Mouse (Mus musculus): ENCODE data around the gene Mgat5b. TPM values are rescaled to one million over a fixed set of nuclear protein-coding genes. Genes with fewer than 3 reads are reported as not detected.

Gene Mgat5b
- polyA plus RNA-seq, 1 experiment: not detected

DNA sequence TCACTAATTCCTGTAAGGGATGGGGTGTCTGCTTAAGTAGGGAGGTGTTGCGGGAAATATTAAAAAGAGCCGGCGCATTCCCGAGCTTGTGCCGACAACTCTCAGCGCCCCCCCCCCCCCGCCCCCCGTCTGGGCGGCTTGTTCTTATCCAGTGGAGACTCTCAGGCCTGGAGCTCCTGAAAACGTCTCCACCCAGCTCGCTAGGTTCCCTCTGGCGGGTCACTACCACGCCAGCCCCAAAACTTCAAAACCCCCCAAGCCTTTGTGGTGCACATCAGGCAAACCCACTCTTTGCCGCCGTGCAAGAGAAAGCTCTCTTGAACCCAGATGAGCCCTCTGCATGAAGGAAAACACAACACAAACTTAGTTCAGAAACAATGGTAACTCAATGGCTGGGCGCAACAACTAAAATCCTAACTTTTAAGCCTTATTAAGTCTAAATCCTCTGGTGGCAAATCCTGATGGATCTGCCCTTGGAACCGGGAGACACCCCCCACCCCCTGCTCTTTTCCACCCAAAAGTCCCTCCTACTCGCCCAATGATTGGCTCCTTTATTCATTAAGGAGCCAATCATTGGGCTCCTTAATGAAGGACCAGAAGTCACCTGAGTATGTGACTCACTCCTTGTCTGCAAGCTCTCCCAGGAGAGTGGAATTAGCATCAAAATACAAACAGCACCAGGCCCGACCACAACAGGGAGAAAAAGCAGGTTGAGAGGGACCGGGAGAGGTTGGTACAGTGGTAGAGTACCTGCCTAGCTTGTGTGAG lies 21.6 kb downstream of the Mgat5b start:
- no peak overlapping the region for H3K27ac ChIP-seq (ENCODE audit: insufficient read depth, low read depth, low read length)
- no peaks in the 10 kb centered on the region for H3K4me1 ChIP-seq (ENCODE audit: control insufficient read depth, insufficient read depth, low read length)
- TF ChIP-seq CTCF (IDR thresholded peaks at IDR 0.05; ENCODE audit: low read depth, low read length) (no peak), POLR2A (IDR thresholded peaks at IDR 0.05; ENCODE audit: borderline replicate concordance, low read depth, low read length) (no peak)
- H3K4me3 ChIP-seq (ENCODE audit: insufficient read depth, low read length): no peak overlapping the region

- H3K4me3 ChIP-seq (ENCODE audit: insufficient read depth, low read length): no peak overlapping the region
- no peaks in the 10 kb centered on the region for H3K4me1 ChIP-seq (ENCODE audit: control insufficient read depth, insufficient read depth, low read length)
- no peak overlapping the region for H3K27ac ChIP-seq (ENCODE audit: insufficient read depth, low read depth, low read length)
- no peak for TF ChIP-seq POLR2A (IDR thresholded peaks at IDR 0.05; ENCODE audit: borderline replicate concordance, low read depth, low read length)
- no peak for TF ChIP-seq CTCF (IDR thresholded peaks at IDR 0.05; ENCODE audit: low read depth, low read length)
Observed at GRCm38 (mm10) chr11:116944346-116944745, 25.7 kb downstream of the Mgat5b start.

DNA sequence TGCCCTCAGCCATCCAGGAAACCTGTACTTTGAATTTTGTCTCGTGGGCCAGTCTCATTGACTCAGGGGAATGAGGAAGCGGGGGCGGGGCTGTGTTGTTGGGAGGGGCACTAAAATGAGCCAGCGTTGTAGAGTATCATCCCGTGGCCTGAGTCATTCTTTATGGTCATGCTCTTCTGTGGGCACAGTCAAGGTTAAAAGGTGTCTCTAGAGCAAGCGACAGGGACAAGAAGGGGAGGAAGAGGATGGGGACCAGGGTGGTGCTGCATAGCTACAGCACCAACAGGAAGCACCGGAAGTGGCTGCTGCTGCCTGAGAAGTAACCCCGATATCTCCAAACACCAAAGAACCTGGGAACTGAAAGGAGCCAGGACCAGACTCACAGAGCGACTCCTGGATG lies 31.2 kb downstream of the Mgat5b start:
- Histone ChIP-seq H3K27ac (ENCODE audit: insufficient read depth, low read depth, low read length) (no peak overlapping the region), H3K4me1 (ENCODE audit: control insufficient read depth, insufficient read depth, low read length) (peaks cover 4% of the 10 kb centered on the region), H3K4me3 (ENCODE audit: insufficient read depth, low read length) (peak overlapping the region; percentile 32; the same call in 1 of the 2 replicates)
- TF ChIP-seq CTCF (IDR thresholded peaks at IDR 0.05; ENCODE audit: low read depth, low read length) (no peak), POLR2A (IDR thresholded peaks at IDR 0.05; ENCODE audit: borderline replicate concordance, low read depth, low read length) (no peak)

DNA sequence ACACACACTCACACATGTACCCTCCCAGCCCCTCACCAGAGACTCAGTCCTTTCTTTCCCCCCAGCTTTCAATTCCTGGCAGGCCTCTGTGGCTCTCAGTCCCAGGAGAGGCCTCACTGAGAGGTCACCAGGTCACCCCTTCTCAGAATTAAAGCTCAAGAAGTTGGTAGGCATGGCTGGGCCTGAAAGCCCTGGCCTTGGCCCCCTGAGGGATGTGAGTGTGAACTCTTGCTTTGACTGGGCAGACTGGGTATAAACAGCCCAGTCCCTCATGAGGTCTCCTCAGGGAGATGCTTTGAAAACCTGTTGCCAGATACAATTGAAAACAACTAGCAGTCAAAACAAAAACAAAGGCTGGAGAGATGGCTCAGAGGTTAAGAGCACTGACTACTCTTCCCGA lies 32.8 kb downstream of the Mgat5b start:
- peaks cover 4% of the 10 kb centered on the region for H3K4me1 ChIP-seq (ENCODE audit: control insufficient read depth, insufficient read depth, low read length)
- no peak for TF ChIP-seq POLR2A (IDR thresholded peaks at IDR 0.05; ENCODE audit: borderline replicate concordance, low read depth, low read length)
- TF ChIP-seq CTCF (IDR thresholded peaks at IDR 0.05; ENCODE audit: low read depth, low read length): no peak
- no peak overlapping the region for H3K4me3 ChIP-seq (ENCODE audit: insufficient read depth, low read length)
- H3K27ac ChIP-seq (ENCODE audit: insufficient read depth, low read depth, low read length): no peak overlapping the region

DNA sequence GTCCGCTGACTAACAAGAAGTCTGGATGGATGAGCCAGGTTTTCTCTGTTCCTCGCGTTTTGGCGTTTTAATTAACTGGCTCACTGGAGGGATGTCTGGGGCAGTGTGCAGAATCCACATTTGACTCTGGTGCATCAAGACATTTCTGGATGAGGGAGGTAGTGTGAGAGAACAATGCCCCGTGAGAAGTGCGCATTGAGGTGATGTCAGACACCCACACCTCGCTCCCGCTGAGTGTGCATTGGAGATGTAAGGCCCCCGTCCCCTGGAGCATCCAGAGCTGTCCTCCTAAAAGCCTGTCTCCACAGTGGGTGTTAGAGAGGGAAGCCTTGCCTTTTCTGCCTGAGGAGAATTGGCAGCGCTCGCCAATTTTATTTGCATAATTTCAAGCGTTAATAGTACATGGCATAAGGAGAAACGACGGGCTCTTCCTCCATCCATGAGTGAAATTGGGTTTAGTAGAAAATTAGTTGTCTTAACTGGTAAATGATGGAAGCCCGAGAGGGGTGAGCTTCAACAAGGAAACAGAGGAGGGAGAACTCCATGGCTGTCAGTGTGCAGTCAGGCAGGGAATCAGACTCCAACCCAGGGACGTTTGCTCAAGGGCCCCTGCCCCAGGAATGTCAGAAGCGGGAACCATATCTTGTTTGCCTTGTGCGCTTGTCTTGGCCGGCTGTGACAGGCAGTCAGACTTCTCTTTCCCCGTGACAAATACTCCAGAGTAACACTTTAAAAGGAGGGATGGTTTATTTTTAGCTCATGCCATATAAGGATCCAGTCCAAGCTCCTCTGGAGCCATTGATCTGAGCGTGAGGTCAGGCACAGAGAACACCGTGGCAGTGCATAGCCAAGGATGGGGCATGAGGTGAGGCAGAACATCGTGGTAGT lies 35.8 kb downstream of the Mgat5b start:
- no peak overlapping the region for H3K27ac ChIP-seq (ENCODE audit: insufficient read depth, low read depth, low read length)
- H3K4me1 ChIP-seq (ENCODE audit: control insufficient read depth, insufficient read depth, low read length): peaks cover 4% of the 10 kb centered on the region
- TF ChIP-seq POLR2A (IDR thresholded peaks at IDR 0.05; ENCODE audit: borderline replicate concordance, low read depth, low read length): no peak
- no peak for TF ChIP-seq CTCF (IDR thresholded peaks at IDR 0.05; ENCODE audit: low read depth, low read length)
- H3K4me3 ChIP-seq (ENCODE audit: insufficient read depth, low read length): no peak overlapping the region

GRCm38 (mm10) chr11:116958601-116959000 lies 39.9 kb downstream of the Mgat5b start:
- Histone ChIP-seq H3K4me1 (ENCODE audit: control insufficient read depth, insufficient read depth, low read length) (no peaks in the 10 kb centered on the region), H3K27ac (ENCODE audit: insufficient read depth, low read depth, low read length) (no peak overlapping the region), H3K4me3 (ENCODE audit: insufficient read depth, low read length) (no peak overlapping the region)
- TF ChIP-seq POLR2A (IDR thresholded peaks at IDR 0.05; ENCODE audit: borderline replicate concordance, low read depth, low read length) (no peak), CTCF (IDR thresholded peaks at IDR 0.05; ENCODE audit: low read depth, low read length) (no peak)

GRCm38 (mm10) chr11:116965061-116965460 lies 46.4 kb downstream of the Mgat5b start:
- TF ChIP-seq CTCF (IDR thresholded peaks at IDR 0.05; ENCODE audit: low read depth, low read length) (no peak), POLR2A (IDR thresholded peaks at IDR 0.05; ENCODE audit: borderline replicate concordance, low read depth, low read length) (no peak)
- Histone ChIP-seq H3K27ac (ENCODE audit: insufficient read depth, low read depth, low read length) (no peak overlapping the region), H3K4me1 (ENCODE audit: control insufficient read depth, insufficient read depth, low read length) (no peaks in the 10 kb centered on the region), H3K4me3 (ENCODE audit: insufficient read depth, low read length) (no peak overlapping the region)

- H3K4me1 ChIP-seq (ENCODE audit: control insufficient read depth, insufficient read depth, low read length): no peaks in the 10 kb centered on the region
- TF ChIP-seq POLR2A (IDR thresholded peaks at IDR 0.05; ENCODE audit: borderline replicate concordance, low read depth, low read length) (no peak), CTCF (IDR thresholded peaks at IDR 0.05; ENCODE audit: low read depth, low read length) (no peak)
- no peak overlapping the region for H3K4me3 ChIP-seq (ENCODE audit: insufficient read depth, low read length)
- no peak overlapping the region for H3K27ac ChIP-seq (ENCODE audit: insufficient read depth, low read depth, low read length)
Observed at GRCm38 (mm10) chr11:116965961-116966360, 47.3 kb downstream of the Mgat5b start.

GRCm38 (mm10) chr11:116968586-116968985 lies 49.9 kb downstream of the Mgat5b start:
- no peaks in the 10 kb centered on the region for H3K4me1 ChIP-seq (ENCODE audit: control insufficient read depth, insufficient read depth, low read length)
- no peak for TF ChIP-seq POLR2A (IDR thresholded peaks at IDR 0.05; ENCODE audit: borderline replicate concordance, low read depth, low read length)
- no peak for TF ChIP-seq CTCF (IDR thresholded peaks at IDR 0.05; ENCODE audit: low read depth, low read length)
- H3K27ac ChIP-seq (ENCODE audit: insufficient read depth, low read depth, low read length): no peak overlapping the region
- H3K4me3 ChIP-seq (ENCODE audit: insufficient read depth, low read length): no peak overlapping the region

GRCm38 (mm10) chr11:116969498-116969897 lies 50.8 kb downstream of the Mgat5b start:
- TF ChIP-seq POLR2A (IDR thresholded peaks at IDR 0.05; ENCODE audit: borderline replicate concordance, low read depth, low read length) (no peak), CTCF (IDR thresholded peaks at IDR 0.05; ENCODE audit: low read depth, low read length) (no peak)
- H3K4me3 ChIP-seq (ENCODE audit: insufficient read depth, low read length): no peak overlapping the region
- no peaks in the 10 kb centered on the region for H3K4me1 ChIP-seq (ENCODE audit: control insufficient read depth, insufficient read depth, low read length)
- H3K27ac ChIP-seq (ENCODE audit: insufficient read depth, low read depth, low read length): no peak overlapping the region
